Mouse (Mus musculus): ENCODE results near the gene M1ap. TPM values are rescaled to one million over a fixed set of nuclear protein-coding genes. Genes with fewer than 3 reads are reported as not detected.
A peak's percentile ranks its signal among the peaks of the same experiment; 100 is the strongest.

M1ap gene
- polyA plus RNA-seq, 1 experiment from 2014 or later, result 0.47 TPM

GRCm38 (mm10) chr6:82956553-82957251 is 10.0 kb downstream of the M1ap start:
- DNase-seq (ENCODE audit: low spot score) (no peak), ATAC-seq (replicated peaks; ENCODE audit: low FRiP score, low TSS enrichment, low read depth) (0 out of 2 replicates have a peak, but pooled peaks have one; percentile 19)
- H3K27me3 ChIP-seq (replicated peaks; ENCODE audit: control insufficient read depth, insufficient read depth, low read length), result no peaks in the 10 kb centered on the region
- H3K9me3 ChIP-seq (ENCODE audit: control insufficient read depth, low read length), result no peaks in the 10 kb centered on the region
- H3K36me3 ChIP-seq (ENCODE audit: control insufficient read depth, insufficient read depth, low read length), result no peaks in the 10 kb centered on the region
- peaks cover 6% of the 10 kb centered on the region; the same call in 1 of the 2 replicates for H3K4me1 ChIP-seq (replicated peaks; ENCODE audit: control insufficient read depth, insufficient read depth, low read length)
- no peak overlapping the region for H3K4me2 ChIP-seq (ENCODE audit: low read length)
- 31% methylated on average over 4 of the region's 4 CpGs for WGBS
- H3K9ac ChIP-seq (ENCODE audit: low read length), result no peak overlapping the region
- peak overlapping the region; percentile 51; the same call in 1 of the 2 replicates for H3K27ac ChIP-seq (ENCODE audit: low read depth)
- no peak overlapping the region for H3K4me3 ChIP-seq (ENCODE audit: low read depth, low read length)

- H3K9ac ChIP-seq (ENCODE audit: low read length), result no peak overlapping the region
- H3K9me3 ChIP-seq (ENCODE audit: control insufficient read depth, low read length), result no peaks in the 10 kb centered on the region
- 50% methylated on average over 1 of the region's 1 CpGs for WGBS
- DNase-seq (ENCODE audit: low spot score) (no peak), ATAC-seq (replicated peaks; ENCODE audit: low FRiP score, low TSS enrichment, low read depth) (no peak)
- no peak overlapping the region for H3K4me3 ChIP-seq (ENCODE audit: low read depth, low read length)
- H3K36me3 ChIP-seq (ENCODE audit: control insufficient read depth, insufficient read depth, low read length), result no peaks in the 10 kb centered on the region
- H3K4me1 ChIP-seq (replicated peaks; ENCODE audit: control insufficient read depth, insufficient read depth, low read length), result 0 out of 2 replicates have a peak, but pooled peaks cover 2% of the 10 kb centered on the region
- H3K27me3 ChIP-seq (replicated peaks; ENCODE audit: control insufficient read depth, insufficient read depth, low read length), result no peaks in the 10 kb centered on the region
- H3K27ac ChIP-seq (ENCODE audit: low read depth), result no peak overlapping the region
- no peak overlapping the region for H3K4me2 ChIP-seq (ENCODE audit: low read length)
Measured at GRCm38 (mm10) chr6:82961664-82962063, 15.0 kb downstream of the M1ap start.

- H3K9me3 ChIP-seq (ENCODE audit: control insufficient read depth, low read length), result no peaks in the 10 kb centered on the region
- no peaks in the 10 kb centered on the region for H3K36me3 ChIP-seq (ENCODE audit: control insufficient read depth, insufficient read depth, low read length)
- no peak overlapping the region for H3K4me3 ChIP-seq (ENCODE audit: low read depth, low read length)
- H3K27ac ChIP-seq (ENCODE audit: low read depth), result no peak overlapping the region
- DNase-seq (ENCODE audit: low spot score), result no peak
- no peak for ATAC-seq (replicated peaks; ENCODE audit: low FRiP score, low TSS enrichment, low read depth)
- WGBS, result 66% methylated on average over 6 of the region's 6 CpGs
- H3K9ac ChIP-seq (ENCODE audit: low read length), result no peak overlapping the region
- H3K4me1 ChIP-seq (replicated peaks; ENCODE audit: control insufficient read depth, insufficient read depth, low read length), result no peaks in the 10 kb centered on the region
- 0 out of 2 replicates have a peak, but pooled peaks cover 6% of the 10 kb centered on the region for H3K27me3 ChIP-seq (replicated peaks; ENCODE audit: control insufficient read depth, insufficient read depth, low read length)
- no peak overlapping the region for H3K4me2 ChIP-seq (ENCODE audit: low read length)
Measured at GRCm38 (mm10) chr6:82969249-82970084, 22.8 kb downstream of the M1ap start.

- Histone ChIP-seq H3K4me3 (ENCODE audit: low read depth, low read length) (no peak overlapping the region), H3K4me1 (replicated peaks; ENCODE audit: control insufficient read depth, insufficient read depth, low read length) (no peaks in the 10 kb centered on the region), H3K9ac (ENCODE audit: low read length) (no peak overlapping the region), H3K4me2 (ENCODE audit: low read length) (no peak overlapping the region), H3K9me3 (ENCODE audit: control insufficient read depth, low read length) (no peaks in the 10 kb centered on the region), H3K27me3 (replicated peaks; ENCODE audit: control insufficient read depth, insufficient read depth, low read length) (0 out of 2 replicates have a peak, but pooled peaks cover 6% of the 10 kb centered on the region), H3K27ac (ENCODE audit: low read depth) (no peak overlapping the region), H3K36me3 (ENCODE audit: control insufficient read depth, insufficient read depth, low read length) (no peaks in the 10 kb centered on the region)
- DNase-seq (ENCODE audit: low spot score) (peak; percentile 76), ATAC-seq (replicated peaks; ENCODE audit: low FRiP score, low TSS enrichment, low read depth) (peak; percentile 78; the same call in 1 of the 2 replicates)
- 7% methylated on average over 5 of the region's 5 CpGs for WGBS
Measured at GRCm38 (mm10) chr6:82971031-82971430, 24.3 kb downstream of the M1ap start.

GRCm38 (mm10) chr6:82987411-82987971 is 40.8 kb downstream of the M1ap start:
- Histone ChIP-seq H3K9ac (ENCODE audit: low read length) (no peak overlapping the region), H3K4me3 (ENCODE audit: low read depth, low read length) (no peak overlapping the region), H3K9me3 (ENCODE audit: control insufficient read depth, low read length) (no peaks in the 10 kb centered on the region), H3K27me3 (replicated peaks; ENCODE audit: control insufficient read depth, insufficient read depth, low read length) (no peaks in the 10 kb centered on the region), H3K4me2 (ENCODE audit: low read length) (no peak overlapping the region), H3K4me1 (replicated peaks; ENCODE audit: control insufficient read depth, insufficient read depth, low read length) (peaks cover 5% of the 10 kb centered on the region; the same call in 1 of the 2 replicates), H3K36me3 (ENCODE audit: control insufficient read depth, insufficient read depth, low read length) (no peaks in the 10 kb centered on the region), H3K27ac (ENCODE audit: low read depth) (peak overlapping the region; percentile 0; the same call in 1 of the 2 replicates)
- DNase-seq (ENCODE audit: low spot score) (no peak), ATAC-seq (replicated peaks; ENCODE audit: low FRiP score, low TSS enrichment, low read depth) (no peak)
- WGBS, result 15% methylated on average over 9 of the region's 9 CpGs

- no peaks in the 10 kb centered on the region for H3K9me3 ChIP-seq (ENCODE audit: control insufficient read depth, low read length)
- WGBS, result 37% methylated on average over 1 of the region's 1 CpGs
- no peak for DNase-seq (ENCODE audit: low spot score)
- ATAC-seq (replicated peaks; ENCODE audit: low FRiP score, low TSS enrichment, low read depth), result no peak
- H3K4me1 ChIP-seq (replicated peaks; ENCODE audit: control insufficient read depth, insufficient read depth, low read length), result peaks cover 6% of the 10 kb centered on the region; the same call in 1 of the 2 replicates
- no peak overlapping the region for H3K4me2 ChIP-seq (ENCODE audit: low read length)
- H3K27ac ChIP-seq (ENCODE audit: low read depth), result no peak overlapping the region
- no peaks in the 10 kb centered on the region for H3K36me3 ChIP-seq (ENCODE audit: control insufficient read depth, insufficient read depth, low read length)
- H3K27me3 ChIP-seq (replicated peaks; ENCODE audit: control insufficient read depth, insufficient read depth, low read length), result no peaks in the 10 kb centered on the region
- H3K9ac ChIP-seq (ENCODE audit: low read length), result no peak overlapping the region
- no peak overlapping the region for H3K4me3 ChIP-seq (ENCODE audit: low read depth, low read length)
Measured at GRCm38 (mm10) chr6:82993696-82994095, 47.0 kb downstream of the M1ap start.

- Histone ChIP-seq H3K4me1 (replicated peaks; ENCODE audit: control insufficient read depth, insufficient read depth, low read length) (peaks cover 6% of the 10 kb centered on the region; the same call in 1 of the 2 replicates), H3K27me3 (replicated peaks; ENCODE audit: control insufficient read depth, insufficient read depth, low read length) (no peaks in the 10 kb centered on the region), H3K9ac (ENCODE audit: low read length) (no peak overlapping the region), H3K9me3 (ENCODE audit: control insufficient read depth, low read length) (no peaks in the 10 kb centered on the region), H3K36me3 (ENCODE audit: control insufficient read depth, insufficient read depth, low read length) (no peaks in the 10 kb centered on the region), H3K4me2 (ENCODE audit: low read length) (no peak overlapping the region), H3K27ac (ENCODE audit: low read depth) (no peak overlapping the region), H3K4me3 (ENCODE audit: low read depth, low read length) (no peak overlapping the region)
- 78% methylated on average over 7 of the region's 7 CpGs for WGBS
- ATAC-seq (replicated peaks; ENCODE audit: low FRiP score, low TSS enrichment, low read depth) (no peak), DNase-seq (ENCODE audit: low spot score) (no peak)
Measured at GRCm38 (mm10) chr6:82994372-82994771, 47.7 kb downstream of the M1ap start.

- WGBS, result 10% methylated on average over 11 of the region's 11 CpGs
- DNase-seq (ENCODE audit: low spot score) (peak; percentile 90), ATAC-seq (replicated peaks; ENCODE audit: low FRiP score, low TSS enrichment, low read depth) (peak; percentile 91)
- peaks cover 6% of the 10 kb centered on the region; the same call in 1 of the 2 replicates for H3K4me1 ChIP-seq (replicated peaks; ENCODE audit: control insufficient read depth, insufficient read depth, low read length)
- no peaks in the 10 kb centered on the region for H3K9me3 ChIP-seq (ENCODE audit: control insufficient read depth, low read length)
- H3K36me3 ChIP-seq (ENCODE audit: control insufficient read depth, insufficient read depth, low read length), result no peaks in the 10 kb centered on the region
- no peaks in the 10 kb centered on the region for H3K27me3 ChIP-seq (replicated peaks; ENCODE audit: control insufficient read depth, insufficient read depth, low read length)
- no peak overlapping the region for H3K9ac ChIP-seq (ENCODE audit: low read length)
- H3K27ac ChIP-seq (ENCODE audit: low read depth), result peak overlapping the region; percentile 33; the same call in 1 of the 2 replicates
- 0 out of 2 replicates have a peak overlapping the region, but pooled peaks have one; percentile 4 for H3K4me3 ChIP-seq (ENCODE audit: low read depth, low read length)
- H3K4me2 ChIP-seq (ENCODE audit: low read length), result peak overlapping the region; percentile 30
Measured at GRCm38 (mm10) chr6:82996740-82997315, 50.1 kb downstream of the M1ap start.

All from intestine, embryonic 14.5 days (tissue).